Mouse (Mus musculus): ENCODE results near the gene Ddah2.

Gene Ddah2

GRCm38 (mm10) chr17:35082841-35083576 lies 24.2 kb downstream of the Ddah2 start:
- DNase-seq: peak; percentile 87

GRCm38 (mm10) chr17:35083929-35084497 lies 25.2 kb downstream of the Ddah2 start:
- DNase-seq: no peak

GRCm38 (mm10) chr17:35085208-35085865 lies 26.5 kb downstream of the Ddah2 start, which contains the start of gene Ly6g6f:
TSS of gene Ly6g6f (minus strand) at chr17:35085610.
- DNase-seq: no peak

- no peak for DNase-seq
Observed at GRCm38 (mm10) chr17:35088151-35088550, 29.3 kb downstream of the Ddah2 start.

GRCm38 (mm10) chr17:35088825-35089644 lies 30.2 kb downstream of the Ddah2 start, which contains the start of gene Abhd16a:
TSS of gene Abhd16a (plus strand) at chr17:35089263.
- peak; percentile 95 for DNase-seq

GRCm38 (mm10) chr17:35090166-35090932 lies 31.5 kb downstream of the Ddah2 start:
- DNase-seq: peak; percentile 96

GRCm38 (mm10) chr17:35092403-35093198 lies 33.8 kb downstream of the Ddah2 start:
- peak; percentile 61 for DNase-seq

GRCm38 (mm10) chr17:35094475-35095365 lies 35.9 kb downstream of the Ddah2 start:
- DNase-seq: no peak

- DNase-seq: no peak
Observed at GRCm38 (mm10) chr17:35096597-35096996, 37.8 kb downstream of the Ddah2 start.

GRCm38 (mm10) chr17:35097164-35097655 lies 38.4 kb downstream of the Ddah2 start:
- DNase-seq: peak; percentile 78

GRCm38 (mm10) chr17:35100196-35100765 lies 41.4 kb downstream of the Ddah2 start:
- DNase-seq: no peak

- no peak for DNase-seq
Observed at GRCm38 (mm10) chr17:35101161-35101560, 42.3 kb downstream of the Ddah2 start.

GRCm38 (mm10) chr17:35102299-35102698 lies 43.5 kb downstream of the Ddah2 start:
- DNase-seq: no peak

GRCm38 (mm10) chr17:35103221-35103690 lies 44.4 kb downstream of the Ddah2 start:
- DNase-seq: no peak

- no peak for DNase-seq
Observed at GRCm38 (mm10) chr17:35104079-35104478, 45.2 kb downstream of the Ddah2 start.

- DNase-seq: no peak
Observed at GRCm38 (mm10) chr17:35104754-35105153, 45.9 kb downstream of the Ddah2 start.

- peak; percentile 80 for DNase-seq
Observed at GRCm38 (mm10) chr17:35105740-35106389, 47.0 kb downstream of the Ddah2 start.

- DNase-seq: no peak
Observed at GRCm38 (mm10) chr17:35106522-35106921, 47.7 kb downstream of the Ddah2 start.

GRCm38 (mm10) chr17:35108097-35108496 lies 49.3 kb downstream of the Ddah2 start, which contains the start of gene Ly6g5c:
TSS of gene Ly6g5c (plus strand) at chr17:35108279.
- DNase-seq: peak; percentile 76

Measured in cerebellum, adult 9-10 months (tissue).